Mouse (Mus musculus) stomach, embryonic 16.5 days (tissue): ENCODE data around the gene Arid5b. TPM values are rescaled to one million over a fixed set of nuclear protein-coding genes. Genes with fewer than 3 reads are reported as not detected.

Experiments
- ATAC-seq: fragments of 200-750 bp; cut with Nextera tagmentation; 2 replicates; pipeline ENCODE4 v1.8.0; 2017; ENCODE audit warnings: moderate number of reproducible peaks, moderate TSS enrichment; ENCODE audit not compliant: insufficient read depth, low FRiP score
- H3K27ac ChIP-seq: fragments of 300-500 bp; sonication (generic); 2 replicates; pipeline ENCODE4 v1.5.1; 2014; ENCODE audit warnings: low read length
- H3K27me3 ChIP-seq: fragments of 300-500 bp; sonication (generic); 2 replicates; pipeline ENCODE4 v1.6.1; 2014; ENCODE audit warnings: low read length, control low read depth, mixed read lengths; ENCODE audit not compliant: control insufficient read depth, insufficient read depth
- H3K36me3 ChIP-seq: fragments of 300-500 bp; sonication (generic); 2 replicates; pipeline ENCODE4 v1.6.1; 2014; ENCODE audit warnings: low read length; ENCODE audit not compliant: control insufficient read depth, insufficient read depth
- H3K4me1 ChIP-seq: fragments of 300-500 bp; sonication (generic); 2 replicates; pipeline ENCODE4 v1.6.1; 2014; ENCODE audit warnings: low read length, control low read depth, mixed read lengths; ENCODE audit not compliant: control insufficient read depth, insufficient read depth
- H3K4me2 ChIP-seq: fragments of 300-500 bp; sonication (generic); 2 replicates; pipeline ENCODE4 v1.6.1; 2014; ENCODE audit warnings: low read depth, low read length, mixed read lengths
- H3K4me3 ChIP-seq: fragments of 300-500 bp; sonication (generic); replicated peaks from 2 replicates; pipeline ENCODE4 v1.5.1; 2014; ENCODE audit warnings: mild to moderate bottlenecking, low read length
- H3K9ac ChIP-seq: fragments of 300-500 bp; sonication (generic); 2 replicates; pipeline ENCODE4 v1.6.1; 2014; ENCODE audit warnings: low read length
- H3K9me3 ChIP-seq: fragments of 300-500 bp; sonication (generic); replicated peaks from 2 replicates; pipeline ENCODE4 v1.6.1; 2016; ENCODE audit warnings: low read length, control low read depth; ENCODE audit not compliant: control insufficient read depth
- WGBS: fragments of 180-500 bp; shearing (Covaris S2); extraction: QIAGEN DNeasy Blood & Tissue Kit; methylation state at CpG from one replicate; pipeline ENCODE4 v1.1.7; 2014; 5-methylcytosine and 5-hydroxymethylcytosine counted together
- polyA plus RNA-seq: library from polyadenylated mRNA; unstranded; fragments of >200 nt; fragmentation: Nextera tagmentation; extraction: Ambion mirVana; gene quantifications from 2 replicates; pipeline ENCODE4 v1.2.1, GENCODE M21; 2015

The Arid5b gene
- polyA plus RNA-seq, 1 experiment from 2014 or later, result 33.6 TPM

- peak overlapping the region; percentile 72 for H3K4me2 ChIP-seq
- H3K27me3 ChIP-seq, result no peaks in the 10 kb centered on the region
- H3K36me3 ChIP-seq, result 0 out of 2 replicates have a peak, but pooled peaks cover 10% of the 10 kb centered on the region
- peak overlapping the region; percentile 71 for H3K9ac ChIP-seq
- peak overlapping the region; percentile 51 for H3K4me3 ChIP-seq
- H3K4me1 ChIP-seq, result peaks cover 34% of the 10 kb centered on the region
- no peaks in the 10 kb centered on the region for H3K9me3 ChIP-seq
- peak overlapping the region; percentile 93 for H3K27ac ChIP-seq
- 14% methylated on average over 4 of the region's 4 CpGs for WGBS
- ATAC-seq, result no peak
Observed at GRCm38 (mm10) chr10:68135416-68135815, 143.1 kb downstream of the Arid5b start.

GRCm38 (mm10) chr10:68134549-68134948 is 144.0 kb downstream of the Arid5b start:
- peak overlapping the region; percentile 72; the same call in 1 of the 2 replicates for H3K4me2 ChIP-seq
- H3K4me3 ChIP-seq, result no peak overlapping the region
- H3K36me3 ChIP-seq, result 0 out of 2 replicates have a peak, but pooled peaks cover 10% of the 10 kb centered on the region
- H3K27me3 ChIP-seq, result no peaks in the 10 kb centered on the region
- no peaks in the 10 kb centered on the region for H3K9me3 ChIP-seq
- WGBS, result 77% methylated on average over 4 of the region's 4 CpGs
- ATAC-seq, result no peak
- H3K9ac ChIP-seq, result no peak overlapping the region
- peaks cover 36% of the 10 kb centered on the region for H3K4me1 ChIP-seq
- no peak overlapping the region for H3K27ac ChIP-seq

GRCm38 (mm10) chr10:68134071-68134470 is 144.5 kb downstream of the Arid5b start:
- no peak overlapping the region for H3K4me2 ChIP-seq
- H3K9me3 ChIP-seq, result no peaks in the 10 kb centered on the region
- ATAC-seq, result no peak
- 54% methylated on average over 5 of the region's 5 CpGs for WGBS
- H3K36me3 ChIP-seq, result 0 out of 2 replicates have a peak, but pooled peaks cover 10% of the 10 kb centered on the region
- H3K4me1 ChIP-seq, result peaks cover 41% of the 10 kb centered on the region
- no peak overlapping the region for H3K27ac ChIP-seq
- H3K27me3 ChIP-seq, result no peaks in the 10 kb centered on the region
- H3K9ac ChIP-seq, result no peak overlapping the region
- no peak overlapping the region for H3K4me3 ChIP-seq

- H3K27ac ChIP-seq, result no peak overlapping the region
- no peak overlapping the region for H3K4me2 ChIP-seq
- no peaks in the 10 kb centered on the region for H3K27me3 ChIP-seq
- H3K9ac ChIP-seq, result no peak overlapping the region
- 84% methylated on average over 9 of the region's 9 CpGs for whole genome bisulfite sequencing
- no peaks in the 10 kb centered on the region for H3K9me3 ChIP-seq
- ATAC-seq, result no peak
- H3K36me3 ChIP-seq, result 0 out of 2 replicates have a peak, but pooled peaks cover 5% of the 10 kb centered on the region
- peaks cover 45% of the 10 kb centered on the region for H3K4me1 ChIP-seq
- no peak overlapping the region for H3K4me3 ChIP-seq
Observed at GRCm38 (mm10) chr10:68132636-68133035, 145.9 kb downstream of the Arid5b start.

GRCm38 (mm10) chr10:68132154-68132553 is 146.4 kb downstream of the Arid5b start:
- Histone ChIP-seq H3K9ac (no peak overlapping the region), H3K27ac (no peak overlapping the region), H3K4me2 (no peak overlapping the region), H3K4me1 (peaks cover 40% of the 10 kb centered on the region), H3K4me3 (no peak overlapping the region), H3K27me3 (no peaks in the 10 kb centered on the region), H3K9me3 (no peaks in the 10 kb centered on the region), H3K36me3 (0 out of 2 replicates have a peak, but pooled peaks cover 5% of the 10 kb centered on the region)
- no peak for ATAC-seq
- WGBS, result 85% methylated on average over 5 of the region's 5 CpGs

GRCm38 (mm10) chr10:68129651-68130050 is 148.9 kb downstream of the Arid5b start:
- Histone ChIP-seq H3K4me3 (no peak overlapping the region), H3K4me2 (no peak overlapping the region), H3K27me3 (no peaks in the 10 kb centered on the region), H3K27ac (no peak overlapping the region), H3K9me3 (no peaks in the 10 kb centered on the region), H3K4me1 (peaks cover 23% of the 10 kb centered on the region), H3K36me3 (0 out of 2 replicates have a peak, but pooled peaks cover 5% of the 10 kb centered on the region), H3K9ac (no peak overlapping the region)
- WGBS, result 39% methylated on average over 7 of the region's 7 CpGs
- no peak for ATAC-seq

DNA sequence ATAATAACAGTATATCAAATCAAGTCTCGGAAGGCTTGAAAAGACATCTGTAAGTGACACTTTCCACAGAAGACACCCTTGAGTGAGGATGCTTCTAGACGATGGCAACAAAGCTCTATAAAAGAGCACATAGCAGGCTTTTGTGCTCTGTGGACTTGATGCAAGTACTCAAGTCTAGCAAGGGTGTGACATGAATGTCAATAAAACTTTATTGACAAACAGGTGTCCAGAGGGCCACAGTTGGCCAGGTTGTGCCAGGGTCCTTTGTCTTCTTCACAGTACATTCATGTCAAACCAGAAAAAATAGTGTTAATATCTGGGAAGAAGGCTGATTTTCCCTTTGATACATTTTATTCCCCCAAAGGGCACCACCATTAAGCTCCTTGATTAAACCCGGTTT is 149.5 kb downstream of the Arid5b start:
- no peak overlapping the region for H3K27ac ChIP-seq
- H3K4me1 ChIP-seq, result peaks cover 21% of the 10 kb centered on the region
- ATAC-seq, result no peak

DNA sequence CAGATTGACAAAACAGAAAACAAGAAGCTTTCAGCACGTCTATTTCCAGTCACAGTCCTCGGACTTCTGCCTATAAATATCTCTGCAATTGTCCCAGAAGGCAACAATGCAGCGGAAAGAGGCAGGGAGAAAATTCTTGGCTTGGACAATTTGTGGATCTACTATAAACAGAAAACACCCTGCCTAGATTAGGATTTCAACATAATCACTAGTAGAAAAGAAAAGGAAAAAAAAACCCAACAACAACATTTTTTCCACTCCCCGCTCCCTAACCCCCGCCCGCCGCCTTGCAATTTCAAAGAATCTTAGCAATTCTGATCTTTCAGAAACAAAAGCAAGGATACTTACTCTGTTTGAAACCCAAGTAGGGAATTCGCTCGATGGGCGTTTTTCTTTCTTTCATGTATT is 150.1 kb downstream of the Arid5b start:
- peaks cover 21% of the 10 kb centered on the region for H3K4me1 ChIP-seq
- WGBS, result 65% methylated on average over 10 of the region's 10 CpGs
- no peaks in the 10 kb centered on the region for H3K27me3 ChIP-seq
- ATAC-seq, result no peak
- H3K4me3 ChIP-seq, result no peak overlapping the region
- 0 out of 2 replicates have a peak, but pooled peaks cover 4% of the 10 kb centered on the region for H3K36me3 ChIP-seq
- H3K9ac ChIP-seq, result no peak overlapping the region
- 0 out of 2 replicates have a peak overlapping the region, but pooled peaks have one; percentile 34 for H3K27ac ChIP-seq
- no peaks in the 10 kb centered on the region for H3K9me3 ChIP-seq
- no peak overlapping the region for H3K4me2 ChIP-seq

More for the DNA sequence above, 149.5 kb downstream of the Arid5b start:
- Histone ChIP-seq H3K4me3 (no peak overlapping the region), H3K4me2 (no peak overlapping the region), H3K9me3 (no peaks in the 10 kb centered on the region), H3K27me3 (no peaks in the 10 kb centered on the region), H3K9ac (no peak overlapping the region), H3K36me3 (0 out of 2 replicates have a peak, but pooled peaks cover 5% of the 10 kb centered on the region)
- 90% methylated on average over 3 of the region's 3 CpGs for WGBS

- WGBS, result 53% methylated on average over 6 of the region's 6 CpGs
- peaks cover 21% of the 10 kb centered on the region for H3K4me1 ChIP-seq
Observed at GRCm38 (mm10) chr10:68127604-68128256, 150.8 kb downstream of the Arid5b start.

More at GRCm38 (mm10) chr10:68127604-68128256, 150.8 kb downstream of the Arid5b start:
- no peaks in the 10 kb centered on the region for H3K9me3 ChIP-seq
- no peaks in the 10 kb centered on the region for H3K27me3 ChIP-seq
- H3K4me2 ChIP-seq, result no peak overlapping the region
- H3K27ac ChIP-seq, result 0 out of 2 replicates have a peak overlapping the region, but pooled peaks have one; percentile 36
- ATAC-seq, result peak; percentile 78
- no peak overlapping the region for H3K4me3 ChIP-seq
- no peak overlapping the region for H3K9ac ChIP-seq
- H3K36me3 ChIP-seq, result no peaks in the 10 kb centered on the region
